Mouse (Mus musculus): ENCODE measurements around the gene Gabrd.

GRCm38 (mm10) chr4:155344299-155344600 lies 53.7 kb downstream of the Gabrd start:
- no peak for TF ChIP-seq POLR2A (IDR thresholded peaks at IDR 0.05; ENCODE audit: low read depth, low read length)
- no peak for TF ChIP-seq CTCF (IDR thresholded peaks at IDR 0.05; ENCODE audit: extremely low read depth, insufficient read depth, insufficient read length, insufficient replicate concordance)

All from spleen, adult 2 months (tissue).